Mouse (Mus musculus): Measurements from ENCODE around the gene Tppp2. TPM values are rescaled to one million over a fixed set of nuclear protein-coding genes. Genes with fewer than 3 reads are reported as not detected.
A peak's percentile ranks its signal among the peaks of the same experiment; 100 is the strongest.

The Tppp2 gene
- polyA plus RNA-seq (2015; fragmentation: Nextera tagmentation; extraction: Ambion mirVana), result not detected in 2 replicates

DNA sequence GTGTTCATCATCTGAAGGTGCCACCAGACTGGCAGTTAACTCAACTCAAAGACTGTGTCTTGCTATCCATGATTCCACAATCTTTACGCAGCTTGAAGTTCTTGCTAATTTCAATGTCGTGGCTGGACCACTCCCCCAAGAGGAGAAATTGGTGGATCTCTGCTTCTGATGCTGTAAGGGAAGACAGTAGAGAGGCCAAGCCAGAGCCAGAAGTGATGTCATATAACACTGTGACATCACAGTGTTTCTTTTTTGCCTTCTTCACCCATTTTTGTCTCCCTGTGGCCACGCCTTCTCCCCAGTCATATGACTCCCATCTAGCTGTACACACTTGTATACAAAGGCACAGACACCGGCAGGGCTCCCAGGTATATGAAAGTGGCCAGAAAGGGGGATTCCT lies at the start of gene Tppp2:
Tppp2 (plus strand) TSS at position 301 of the 400 bp plus-strand sequence.
- Histone ChIP-seq H3K36me3 (no peaks in the 10 kb centered on the region), H3K4me1 (peaks cover 23% of the 10 kb centered on the region), H3K27ac (replicated peaks) (no peak within 1 kb of the TSS), H3K4me2 (replicated peaks) (no peak within 1 kb of the TSS), H3K4me3 (no peak within 1 kb of the TSS), H3K9ac (replicated peaks) (no peak within 1 kb of the TSS), H3K27me3 (no peaks in the 10 kb centered on the region), H3K9me3 (no peaks in the 10 kb centered on the region)
- 96% methylated on average over 4 of the region's 4 CpGs for WGBS
- ATAC-seq (replicated peaks), result no peak

DNA sequence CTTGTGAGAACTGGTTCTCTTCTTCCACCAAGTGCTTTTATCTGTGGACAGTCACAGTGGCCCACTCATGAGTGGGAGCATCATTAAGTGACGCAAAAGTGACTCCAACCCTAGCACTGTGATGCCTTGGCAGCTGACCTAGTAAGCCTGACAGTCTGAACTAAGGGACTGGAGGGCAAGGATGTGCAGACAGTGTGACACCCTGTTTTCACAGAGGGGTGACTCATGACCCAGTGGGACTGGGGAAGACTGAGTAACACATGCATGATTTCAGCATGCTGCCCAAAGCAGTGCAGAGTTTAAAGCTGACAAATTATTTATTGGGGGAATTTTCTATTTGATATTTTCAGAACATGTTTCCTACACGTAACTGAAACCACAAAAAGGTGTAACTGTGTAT lies 47.5 kb upstream of the Tppp2 start:
- no peaks in the 10 kb centered on the region for H3K27me3 ChIP-seq
- no peak overlapping the region for H3K9ac ChIP-seq (replicated peaks)
- H3K36me3 ChIP-seq, result no peaks in the 10 kb centered on the region
- H3K4me2 ChIP-seq (replicated peaks), result no peak overlapping the region
- WGBS, result 77% methylated on average over 2 of the region's 2 CpGs
- H3K27ac ChIP-seq (replicated peaks), result no peak overlapping the region
- H3K9me3 ChIP-seq, result no peaks in the 10 kb centered on the region
- H3K4me1 ChIP-seq, result no peaks in the 10 kb centered on the region
- no peak overlapping the region for H3K4me3 ChIP-seq
- no peak for ATAC-seq (replicated peaks)

DNA sequence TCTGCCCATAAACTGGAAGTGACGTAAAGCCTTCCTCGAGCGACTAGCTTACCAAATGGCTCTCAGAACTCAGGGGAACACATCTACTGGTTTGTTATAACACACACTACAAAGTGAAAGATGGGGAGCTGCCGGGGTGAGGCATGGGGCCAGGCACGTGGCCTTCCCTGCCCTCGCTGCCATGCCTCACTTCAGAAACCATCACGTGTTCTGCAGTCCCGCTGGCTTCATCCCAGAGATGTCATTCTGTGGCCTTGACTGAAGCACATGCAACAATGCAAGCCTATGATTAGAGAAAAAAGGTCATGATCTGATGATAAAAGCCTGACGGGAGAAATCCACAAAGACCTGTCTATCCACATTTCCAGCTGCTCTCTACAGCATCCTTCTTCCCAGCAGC lies 46.5 kb upstream of the Tppp2 start:
- H3K27ac ChIP-seq (replicated peaks), result no peak overlapping the region
- no peaks in the 10 kb centered on the region for H3K36me3 ChIP-seq
- no peaks in the 10 kb centered on the region for H3K4me1 ChIP-seq
- ATAC-seq (replicated peaks), result no peak
- H3K4me2 ChIP-seq (replicated peaks), result no peak overlapping the region
- H3K9ac ChIP-seq (replicated peaks), result no peak overlapping the region
- no peaks in the 10 kb centered on the region for H3K27me3 ChIP-seq
- H3K9me3 ChIP-seq, result no peaks in the 10 kb centered on the region
- H3K4me3 ChIP-seq, result no peak overlapping the region
- 74% methylated on average over 9 of the region's 9 CpGs for WGBS

DNA sequence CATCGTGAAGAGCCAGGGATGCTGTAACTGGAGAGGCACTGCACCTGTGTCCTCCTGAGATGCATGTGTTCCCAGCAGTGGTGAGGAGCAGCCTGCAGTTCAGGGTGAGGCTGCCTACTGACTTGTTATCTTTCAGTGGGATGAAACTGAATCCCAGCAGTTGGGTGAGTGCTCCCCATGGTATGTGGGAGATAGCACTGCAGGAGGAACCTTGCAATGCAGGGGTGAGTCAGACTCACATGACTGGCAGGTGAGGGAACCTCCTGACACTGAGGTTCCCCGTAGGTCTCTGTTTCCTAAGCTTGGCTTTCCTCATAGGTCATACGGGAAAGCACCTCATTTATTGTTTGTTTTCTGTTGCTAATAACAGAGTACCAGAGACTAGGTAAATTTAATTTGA lies 40.7 kb upstream of the Tppp2 start:
- Histone ChIP-seq H3K27me3 (no peaks in the 10 kb centered on the region), H3K4me2 (replicated peaks) (no peak overlapping the region), H3K9me3 (no peaks in the 10 kb centered on the region), H3K27ac (replicated peaks) (no peak overlapping the region), H3K36me3 (no peaks in the 10 kb centered on the region), H3K4me3 (no peak overlapping the region), H3K9ac (replicated peaks) (no peak overlapping the region), H3K4me1 (no peaks in the 10 kb centered on the region)
- WGBS, result 80% methylated on average over 3 of the region's 3 CpGs
- no peak for ATAC-seq (replicated peaks)

DNA sequence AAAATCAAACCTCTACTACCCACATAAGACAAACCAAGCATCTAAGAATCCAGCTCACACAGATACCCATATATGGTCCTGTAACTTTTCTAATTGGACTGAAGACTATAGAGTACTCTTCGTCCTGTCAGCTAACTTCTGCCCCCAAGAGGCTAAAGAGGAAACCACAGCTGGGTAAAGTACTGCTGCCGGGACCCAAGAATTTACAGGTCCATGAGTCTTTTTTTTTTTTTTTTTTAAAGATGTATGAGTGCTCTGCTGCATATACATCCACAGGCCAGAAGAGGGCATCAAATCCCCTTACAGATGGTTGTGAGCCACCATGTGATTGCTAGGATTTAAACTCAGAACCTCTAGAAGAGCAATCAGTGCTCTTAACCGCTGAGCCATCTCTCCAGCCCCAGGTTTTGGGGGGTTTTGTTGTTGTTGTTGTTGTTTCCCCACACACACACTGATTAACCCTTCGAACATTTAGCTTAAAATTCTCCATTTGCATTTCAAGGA lies 34.6 kb upstream of the Tppp2 start:
- H3K4me3 ChIP-seq, result peak overlapping the region; percentile 58
- H3K4me2 ChIP-seq (replicated peaks), result peak overlapping the region; percentile 72
- H3K9me3 ChIP-seq, result no peaks in the 10 kb centered on the region
- H3K27ac ChIP-seq (replicated peaks), result peak overlapping the region; percentile 77
- H3K27me3 ChIP-seq, result no peaks in the 10 kb centered on the region
- H3K36me3 ChIP-seq, result peaks cover 19% of the 10 kb centered on the region
- peak; percentile 39 for ATAC-seq (replicated peaks)
- WGBS, result 0% methylated on average over 4 of the region's 4 CpGs
- H3K4me1 ChIP-seq, result peaks cover 24% of the 10 kb centered on the region
- 0 out of 2 replicates have a peak overlapping the region, but pooled peaks have one; percentile 35 for H3K9ac ChIP-seq (replicated peaks)

DNA sequence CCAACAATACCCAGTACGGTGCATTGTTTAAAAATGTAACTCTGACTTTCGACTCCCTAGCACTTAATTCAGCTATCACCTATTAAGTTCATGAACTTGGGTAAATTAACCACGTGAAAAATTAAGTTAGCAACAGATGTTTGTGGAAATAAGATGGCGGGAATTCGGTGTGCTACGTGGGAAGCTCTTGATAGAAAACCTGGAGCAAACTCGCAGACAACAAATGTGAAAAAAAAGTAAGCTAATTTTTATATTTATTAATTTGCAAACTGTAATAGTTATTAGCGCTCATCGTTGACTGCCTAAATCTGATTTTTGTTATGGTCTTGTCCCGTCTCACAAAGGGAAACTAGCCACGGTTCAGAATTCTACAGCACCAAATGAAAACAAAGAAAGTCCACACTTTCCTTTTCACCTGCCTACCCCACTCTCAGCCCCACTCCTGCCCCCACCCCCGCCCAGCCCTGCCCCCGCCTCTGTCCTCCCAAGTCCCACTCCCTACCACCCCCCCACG lies 34.1 kb upstream of the Tppp2 start:
- peak overlapping the region; percentile 35 for H3K9ac ChIP-seq (replicated peaks)
- H3K27ac ChIP-seq (replicated peaks), result peak overlapping the region; percentile 77
- peaks cover 24% of the 10 kb centered on the region for H3K4me1 ChIP-seq
- peak overlapping the region; percentile 72 for H3K4me2 ChIP-seq (replicated peaks)
- 1% methylated on average over 14 of the region's 14 CpGs for WGBS
- peaks cover 24% of the 10 kb centered on the region for H3K36me3 ChIP-seq
- ATAC-seq (replicated peaks), result peak; percentile 51
- H3K9me3 ChIP-seq, result no peaks in the 10 kb centered on the region
- H3K27me3 ChIP-seq, result no peaks in the 10 kb centered on the region
- H3K4me3 ChIP-seq, result peak overlapping the region; percentile 58

DNA sequence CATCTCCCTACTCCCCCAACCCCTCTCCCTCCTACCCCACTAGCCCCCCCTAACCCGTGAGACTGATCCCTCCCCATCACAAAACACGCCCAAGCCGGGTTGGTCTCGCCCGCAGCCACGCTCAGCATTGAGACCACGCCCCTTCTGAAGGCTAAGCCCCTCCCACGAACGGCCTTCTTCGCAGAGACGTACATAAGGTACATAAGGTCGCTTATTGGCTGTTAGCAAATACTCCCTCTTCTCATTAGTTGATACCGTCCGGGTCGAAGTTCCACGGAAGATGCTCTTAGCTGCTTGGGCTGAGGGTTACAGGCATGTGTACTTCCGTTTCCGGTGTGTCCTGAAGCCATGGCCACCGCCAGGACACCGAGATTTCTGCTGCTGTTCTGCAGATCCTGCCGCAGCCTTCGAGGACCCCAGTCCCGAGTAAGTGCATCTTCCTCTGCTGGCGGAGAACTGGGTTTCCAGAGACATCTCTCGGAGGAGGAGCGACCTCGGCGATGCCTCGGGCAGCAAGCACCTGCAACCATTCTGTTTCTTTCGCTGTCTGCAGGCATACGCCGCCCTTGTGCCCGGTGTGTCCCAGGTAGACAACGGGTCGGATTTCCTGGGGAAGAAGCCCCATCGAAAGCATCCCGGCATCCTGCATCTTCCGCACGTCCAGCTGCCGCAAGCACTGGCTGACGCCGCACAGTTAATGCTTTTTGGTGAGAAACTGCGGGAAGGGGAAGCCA lies 33.5 kb upstream of the Tppp2 start, which contains the start of gene Mettl17:
Mettl17 (plus strand) TSS at position 245 of the 734 bp plus-strand sequence.
- Histone ChIP-seq H3K9ac (replicated peaks) (peak within 1 kb of the TSS; percentile 69), H3K4me1 (peaks cover 24% of the 10 kb centered on the region), H3K4me3 (peak within 1 kb of the TSS; percentile 58), H3K4me2 (replicated peaks) (peak within 1 kb of the TSS; percentile 72), H3K27me3 (no peaks in the 10 kb centered on the region), H3K36me3 (peaks cover 31% of the 10 kb centered on the region), H3K9me3 (no peaks in the 10 kb centered on the region), H3K27ac (replicated peaks) (peak within 1 kb of the TSS; percentile 77)
- peak; percentile 99 for ATAC-seq (replicated peaks)
- WGBS, result under 1% methylated on average over 43 of the region's 43 CpGs

DNA sequence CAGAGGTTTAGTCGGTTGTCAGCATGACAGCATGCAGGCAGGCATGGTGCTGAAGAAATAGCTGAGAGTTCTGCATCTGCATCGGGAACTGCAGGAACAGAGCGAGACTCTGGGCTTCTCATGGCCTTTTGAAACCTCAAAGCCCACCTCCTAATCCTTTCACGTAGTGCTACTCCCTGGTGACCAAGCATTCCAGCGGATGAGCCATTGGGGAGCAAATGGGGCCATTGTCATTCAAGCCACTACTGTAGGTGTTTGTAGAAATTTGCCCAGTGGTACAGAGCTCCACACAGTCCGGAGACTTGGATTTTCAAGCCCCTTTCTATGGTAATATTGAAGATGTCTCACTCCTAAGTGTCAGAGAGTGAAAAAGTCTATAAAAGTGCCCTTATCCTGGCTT lies 32.2 kb upstream of the Tppp2 start:
- Histone ChIP-seq H3K4me3 (peak overlapping the region; percentile 58), H3K36me3 (peaks cover 44% of the 10 kb centered on the region), H3K27me3 (no peaks in the 10 kb centered on the region), H3K4me1 (peaks cover 24% of the 10 kb centered on the region), H3K27ac (replicated peaks) (no peak overlapping the region), H3K9ac (replicated peaks) (peak overlapping the region; percentile 69; the same call in 1 of the 2 replicates), H3K9me3 (no peaks in the 10 kb centered on the region), H3K4me2 (replicated peaks) (peak overlapping the region; percentile 72)
- ATAC-seq (replicated peaks), result no peak
- WGBS, result 46% methylated on average over 6 of the region's 6 CpGs

DNA sequence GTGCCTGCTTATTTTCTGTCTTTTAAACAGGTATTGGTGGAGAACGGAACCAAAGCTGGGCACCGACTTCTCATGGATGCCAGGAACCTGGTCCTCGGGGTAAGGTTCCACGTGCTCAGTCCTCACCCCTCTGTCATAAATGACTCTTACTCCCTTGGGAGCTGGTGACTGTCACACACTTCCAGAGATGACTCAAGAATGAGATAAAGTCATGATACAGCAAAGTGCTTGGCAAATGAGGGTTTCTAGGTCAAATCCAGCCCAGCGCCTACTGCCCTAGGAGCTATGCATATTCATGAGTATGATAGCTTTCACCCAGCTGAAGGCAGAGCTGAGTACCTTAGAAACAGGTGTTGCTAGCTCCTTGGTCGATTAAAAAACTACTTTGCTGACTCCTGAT lies 28.4 kb upstream of the Tppp2 start:
- Histone ChIP-seq H3K9ac (replicated peaks) (0 out of 2 replicates have a peak overlapping the region, but pooled peaks have one; percentile 7), H3K36me3 (peaks cover 63% of the 10 kb centered on the region), H3K4me1 (peaks cover 21% of the 10 kb centered on the region), H3K4me3 (no peak overlapping the region), H3K27ac (replicated peaks) (no peak overlapping the region), H3K27me3 (no peaks in the 10 kb centered on the region), H3K4me2 (replicated peaks) (no peak overlapping the region), H3K9me3 (no peaks in the 10 kb centered on the region)
- 89% methylated on average over 6 of the region's 6 CpGs for WGBS
- no peak for ATAC-seq (replicated peaks)

DNA sequence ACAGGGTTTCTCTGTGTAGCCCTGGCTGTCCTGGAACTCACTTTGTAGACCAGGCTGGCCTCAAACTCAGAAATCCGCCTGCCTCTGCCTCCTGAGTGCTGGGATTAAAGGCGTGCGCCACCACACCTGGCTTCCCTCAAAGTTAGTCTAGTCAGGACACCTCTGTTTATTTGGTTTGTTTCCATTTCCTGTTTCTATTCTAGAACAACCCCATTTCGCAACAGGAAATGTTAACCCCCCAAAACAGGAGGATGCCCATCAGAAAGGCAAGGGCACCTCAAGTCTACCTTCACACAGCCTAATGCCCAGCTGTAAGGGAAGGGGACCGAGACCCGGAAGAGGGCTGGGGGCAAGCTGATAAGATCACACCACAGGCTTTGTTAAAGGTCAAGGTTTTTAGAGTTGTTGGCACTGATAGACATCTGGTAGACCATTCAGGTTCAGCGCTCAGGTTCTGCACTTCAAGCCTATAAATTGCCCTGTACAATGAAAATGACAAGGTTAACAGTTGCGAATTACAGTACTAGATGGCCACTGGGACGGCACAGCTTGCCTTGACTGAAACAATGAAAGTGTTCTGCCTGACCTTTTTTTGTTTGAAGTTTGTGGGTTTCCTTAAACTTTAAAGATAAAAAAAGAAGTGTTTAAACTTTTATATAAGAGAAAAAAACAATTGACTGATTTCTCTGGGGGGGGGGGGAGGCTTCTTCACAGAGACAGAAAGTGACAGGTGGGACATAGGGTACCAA lies 25.9 kb upstream of the Tppp2 start, which contains the start of gene Slc39a2:
Slc39a2 (plus strand) TSS at position 699 of the 749 bp plus-strand sequence.
- 94% methylated on average over 9 of the region's 9 CpGs for WGBS

DNA sequence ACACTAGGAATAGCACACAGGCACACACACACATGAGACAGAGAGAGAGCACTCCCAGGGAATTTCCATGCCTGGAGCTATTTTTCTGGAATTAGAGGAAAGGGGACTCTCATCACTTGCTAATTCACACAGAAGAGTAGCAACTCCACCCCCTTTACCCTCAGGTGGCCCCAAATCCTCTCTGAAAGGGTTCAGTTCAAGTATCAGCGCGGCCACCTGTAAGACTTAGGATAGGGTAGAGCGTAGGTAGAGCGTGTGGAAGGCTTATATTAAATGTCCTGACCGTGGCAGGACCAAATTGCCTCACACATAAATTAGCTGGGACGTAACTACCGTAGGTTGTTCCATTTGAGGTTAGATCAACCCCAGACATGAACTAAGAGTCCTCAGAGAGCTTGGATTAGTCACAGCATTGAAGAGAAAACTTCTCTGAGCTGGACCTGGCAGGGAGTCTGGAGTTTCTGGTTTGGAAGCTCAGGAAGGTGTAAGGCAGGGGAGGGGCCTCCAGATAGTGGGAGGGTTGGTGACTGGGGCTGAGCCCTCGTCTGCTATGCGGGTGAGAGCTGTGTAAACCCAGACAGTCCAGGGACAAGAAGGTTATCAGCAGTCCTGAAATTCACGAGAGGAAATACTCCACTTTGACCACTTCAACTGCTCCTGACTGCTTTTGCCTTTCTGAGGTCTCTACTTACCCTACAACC lies 25.0 kb upstream of the Tppp2 start:
- Histone ChIP-seq H3K27me3 (no peaks in the 10 kb centered on the region), H3K4me3 (no peak overlapping the region), H3K9ac (replicated peaks) (no peak overlapping the region), H3K36me3 (peaks cover 53% of the 10 kb centered on the region), H3K4me2 (replicated peaks) (no peak overlapping the region), H3K4me1 (no peaks in the 10 kb centered on the region), H3K27ac (replicated peaks) (no peak overlapping the region), H3K9me3 (no peaks in the 10 kb centered on the region)
- 27% methylated on average over 10 of the region's 10 CpGs for WGBS
- ATAC-seq (replicated peaks), result no peak

More for the DNA sequence above, 25.9 kb upstream of the Tppp2 start, which contains the start of gene Slc39a2:
- Histone ChIP-seq H3K36me3 (peaks cover 60% of the 10 kb centered on the region), H3K9ac (replicated peaks) (no peak within 1 kb of the TSS), H3K4me1 (no peaks in the 10 kb centered on the region), H3K27me3 (no peaks in the 10 kb centered on the region), H3K9me3 (no peaks in the 10 kb centered on the region), H3K27ac (replicated peaks) (no peak within 1 kb of the TSS), H3K4me2 (replicated peaks) (no peak within 1 kb of the TSS), H3K4me3 (no peak within 1 kb of the TSS)
- no peak for ATAC-seq (replicated peaks)

Data from forebrain, embryonic 15.5 days (tissue).